Mouse (Mus musculus): ENCODE results near the gene Spag16. TPM values are rescaled to one million over a fixed set of nuclear protein-coding genes. Genes with fewer than 3 reads are reported as not detected.
"Not testable (repeated sequence)": the region's sequence is repeated elsewhere in the genome, so short reads cannot be mapped to it uniquely, and the experiment has no call there.

The Spag16 gene
- 1 to 10 TPM in 1 of 2 experiments, under 1 TPM in 1; 0.66 to 1.4 TPM for total RNA-seq (2021)

DNA sequence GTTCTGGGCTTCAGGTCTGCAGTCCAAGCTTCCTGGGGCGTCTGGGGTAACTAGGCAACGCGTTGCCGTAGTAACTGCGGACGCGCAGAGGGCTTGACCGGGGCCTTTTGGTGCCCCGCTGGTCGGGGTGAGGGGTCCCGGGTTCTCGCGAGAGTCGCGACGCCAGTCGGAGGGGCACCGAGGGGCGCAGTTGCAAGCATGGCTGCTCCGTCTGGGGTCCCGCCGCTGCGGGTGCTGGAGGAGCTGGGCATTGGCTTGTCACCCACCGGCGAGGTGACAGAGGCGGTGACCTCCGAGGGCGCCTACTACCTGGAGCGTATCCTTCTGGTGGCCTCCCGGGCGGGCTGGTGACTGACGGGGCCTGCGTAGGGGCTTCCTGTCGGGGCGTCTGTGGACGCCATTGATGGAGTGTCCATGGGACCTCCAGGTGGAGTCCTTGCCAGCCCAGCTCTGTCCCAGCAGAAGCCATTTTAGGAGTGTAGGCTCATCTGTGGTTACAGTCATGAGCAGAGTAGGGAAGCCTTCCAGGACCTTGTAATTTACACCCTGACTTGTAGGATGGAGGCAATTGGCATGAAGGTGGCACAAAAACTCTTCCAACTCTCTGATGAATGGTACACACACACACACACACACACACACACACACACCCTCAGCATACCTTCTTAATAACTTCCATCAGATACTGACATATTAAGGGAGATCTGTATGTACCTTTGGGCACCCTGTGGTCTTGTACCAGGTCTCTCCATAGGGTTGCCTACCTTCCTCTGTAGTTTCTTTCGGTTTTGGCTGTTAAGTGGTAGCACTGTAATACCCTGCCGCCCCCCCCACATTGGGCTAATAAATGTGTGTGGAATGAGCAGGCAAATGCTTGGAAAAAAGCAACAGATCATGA lies at the start of gene Spag16:
Spag16 (plus strand) TSS at position 165 of the 898 bp plus-strand sequence.
- intact Hi-C loops (cut with DNase I) = no loop called here
- peak; percentile 5 to 7 for DNase-seq (ENCODE audit: low spot score in 2 of 2)

DNA sequence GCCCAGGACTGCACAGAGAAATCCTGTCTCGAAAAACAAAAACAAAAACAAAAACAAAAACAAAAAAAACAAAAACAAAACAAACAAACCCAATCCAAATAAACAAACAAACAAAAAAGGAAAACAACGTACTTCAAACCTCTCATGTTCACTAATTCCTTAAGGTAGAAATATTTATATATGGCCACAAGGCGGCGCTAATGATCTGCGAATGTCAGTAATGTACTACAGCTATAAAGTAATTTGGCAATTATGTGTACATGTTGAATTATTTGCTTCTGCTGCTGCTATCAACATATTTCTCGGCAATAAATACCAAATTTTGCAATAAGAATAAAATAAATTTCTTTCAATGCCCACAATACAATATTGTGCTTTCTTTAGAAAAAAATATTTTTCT lies 41.6 kb upstream of the Spag16 start:
- intact Hi-C loops (cut with DNase I) = loop anchor here (5.0 kb wide), 1 partner anchor 1722 kb away; no protein-coding TSS in a partner anchor
- DNase-seq (ENCODE audit: low spot score in 2 of 2) = peak; percentile 69 to 70

DNA sequence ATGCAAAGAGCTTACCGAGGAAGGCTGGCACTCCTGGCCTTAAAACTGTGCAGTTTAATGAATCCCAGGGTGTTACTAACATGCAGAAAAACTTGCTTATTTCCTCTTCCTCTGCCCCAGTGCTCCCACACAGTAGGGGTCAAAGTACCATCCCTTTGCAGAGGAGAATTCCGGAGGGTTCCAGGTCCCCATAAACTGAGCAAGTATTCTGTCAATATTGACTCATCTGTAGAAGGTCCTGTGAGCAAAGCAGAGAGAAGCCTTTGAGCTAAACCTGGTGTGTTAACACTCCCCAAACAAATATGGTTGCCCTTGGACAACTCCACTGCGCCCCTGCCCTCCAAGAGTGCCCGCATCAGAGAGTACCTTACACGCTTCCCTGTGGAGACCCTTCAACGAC lies 40.1 kb upstream of the Spag16 start:
- intact Hi-C loops (cut with DNase I) = loop anchor here (5.0 kb wide), 1 partner anchor 1721 kb away; no protein-coding TSS in a partner anchor
- DNase-seq (ENCODE audit: low spot score in 2 of 2) = no peak

DNA sequence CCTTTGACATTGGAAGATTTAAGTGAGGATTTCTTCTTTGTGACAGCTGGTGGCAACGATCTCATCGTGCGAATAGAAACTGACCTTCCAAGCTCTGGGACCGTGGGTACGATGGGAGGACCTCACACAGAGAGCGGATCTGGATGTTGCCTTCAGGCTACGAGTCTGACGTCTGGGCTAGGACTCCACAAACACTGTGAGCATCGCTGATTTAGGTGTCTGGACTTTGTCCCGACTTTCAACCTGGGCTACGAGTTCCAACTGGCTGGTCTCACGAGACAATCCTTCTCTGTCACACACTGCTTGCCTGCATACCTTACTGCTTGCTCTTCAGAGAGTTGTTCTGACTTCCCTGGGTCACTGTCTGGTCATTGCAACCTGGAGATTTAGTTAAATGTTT lies 39.4 kb upstream of the Spag16 start:
- DNase-seq (ENCODE audit: low spot score in 2 of 2) = no peak
- intact Hi-C loops (cut with DNase I) = loop anchor here (5.0 kb wide), 1 partner anchor 1720 kb away; no protein-coding TSS in a partner anchor

DNA sequence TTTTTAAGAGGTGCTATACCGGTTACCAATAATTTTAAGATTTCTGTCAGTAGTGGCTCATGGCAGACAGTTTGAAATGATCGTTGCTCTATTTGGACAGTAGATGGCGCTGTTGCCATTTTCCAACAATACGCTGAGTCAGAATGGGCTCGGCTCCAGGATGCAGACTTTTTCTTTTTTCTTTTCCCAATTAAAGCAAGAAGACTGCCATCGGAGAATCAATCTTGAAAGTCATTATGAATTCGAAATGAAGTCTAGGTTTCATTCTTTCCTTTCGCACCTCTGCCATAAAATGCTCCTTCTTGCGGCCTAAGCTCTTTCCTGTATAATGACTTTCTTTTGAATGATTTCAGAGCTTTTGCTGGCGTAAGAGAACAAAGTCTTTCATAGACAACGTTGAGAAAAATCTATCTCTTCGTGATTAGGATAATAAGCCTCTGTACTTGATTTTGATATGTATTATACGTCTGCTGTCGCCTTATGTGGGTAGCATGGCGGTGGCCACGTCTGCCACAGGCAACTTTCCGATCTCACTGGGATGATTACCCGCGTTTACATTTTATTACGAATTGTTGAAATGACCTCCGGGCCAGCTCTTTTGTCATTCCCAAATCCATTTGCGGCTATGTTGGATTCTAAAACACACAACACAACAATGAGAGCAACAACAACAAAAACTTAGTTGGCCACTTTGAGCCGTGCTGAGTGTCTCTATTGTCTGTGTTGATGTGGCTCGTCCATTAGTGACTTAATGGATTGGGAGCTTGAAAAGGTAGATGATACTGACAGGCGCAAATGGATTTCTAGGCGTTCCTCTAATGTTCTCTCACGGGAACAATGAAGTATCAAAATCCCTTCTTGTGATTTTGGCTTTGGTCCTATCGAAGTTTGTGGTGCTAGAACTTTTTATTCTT lies 36.2 kb upstream of the Spag16 start:
- peak; percentile 76 to 83 for DNase-seq (ENCODE audit: low spot score in 2 of 2)
- intact Hi-C loops (cut with DNase I) = loop anchor here (10.0 kb wide), 2 partner anchors 474 to 1504 kb away; no protein-coding TSS in a partner anchor

DNA sequence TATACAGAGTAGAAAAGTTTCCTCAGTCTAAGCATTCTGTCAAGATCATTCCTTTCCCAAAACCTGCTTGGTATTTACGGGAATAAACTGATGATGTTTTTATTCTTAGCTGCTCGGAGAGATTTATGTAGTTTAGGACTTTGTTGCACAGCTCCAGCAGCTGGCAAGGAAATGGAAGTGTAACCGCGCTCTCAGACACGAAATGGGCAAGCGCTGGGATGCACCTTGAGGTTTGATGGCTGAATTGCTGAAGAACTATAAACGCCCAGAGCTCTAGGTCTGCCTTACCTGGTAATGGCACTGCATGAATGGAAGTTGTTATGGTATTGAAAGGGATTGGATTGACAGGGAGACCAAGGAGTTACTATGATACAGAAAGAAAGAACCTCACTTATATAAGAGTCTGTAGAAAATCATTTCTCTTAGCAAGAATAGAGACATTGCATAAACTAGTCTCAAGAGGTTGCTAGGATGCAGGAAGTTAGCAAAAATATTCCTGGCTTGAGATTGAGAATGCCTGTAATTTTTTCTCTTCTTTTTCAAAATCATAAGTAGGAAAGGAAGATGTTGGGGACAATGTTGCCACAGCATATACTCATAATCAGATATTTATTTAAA lies 27.7 kb upstream of the Spag16 start:
- peak; percentile 12 to 43 for DNase-seq (ENCODE audit: low spot score in 2 of 2)
- intact Hi-C loops (cut with DNase I) = loop anchor here (10.0 kb wide), 2 partner anchors 466 to 1496 kb away; no protein-coding TSS in a partner anchor

DNA sequence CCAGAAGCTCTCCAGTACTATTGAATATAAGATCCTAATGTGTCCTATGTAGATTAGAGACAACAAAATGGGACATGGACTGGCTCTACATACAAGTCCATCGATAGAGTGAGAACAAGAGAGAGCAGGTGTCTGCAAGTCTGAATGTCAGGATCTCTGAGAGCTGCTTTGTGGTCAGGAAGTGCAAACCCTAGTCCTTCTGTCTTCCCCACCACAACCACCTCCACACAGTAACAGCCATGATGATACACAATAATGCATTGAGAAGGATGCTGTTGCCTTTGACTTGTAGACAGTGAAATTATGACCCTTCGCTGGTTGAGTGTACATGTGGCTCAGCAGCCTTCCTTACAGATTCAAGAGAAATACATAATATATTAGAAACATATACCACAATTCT lies 16.6 kb upstream of the Spag16 start:
- DNase-seq (ENCODE audit: low spot score in 2 of 2) = no peak
- intact Hi-C loops (cut with DNase I) = no loop called here

DNA sequence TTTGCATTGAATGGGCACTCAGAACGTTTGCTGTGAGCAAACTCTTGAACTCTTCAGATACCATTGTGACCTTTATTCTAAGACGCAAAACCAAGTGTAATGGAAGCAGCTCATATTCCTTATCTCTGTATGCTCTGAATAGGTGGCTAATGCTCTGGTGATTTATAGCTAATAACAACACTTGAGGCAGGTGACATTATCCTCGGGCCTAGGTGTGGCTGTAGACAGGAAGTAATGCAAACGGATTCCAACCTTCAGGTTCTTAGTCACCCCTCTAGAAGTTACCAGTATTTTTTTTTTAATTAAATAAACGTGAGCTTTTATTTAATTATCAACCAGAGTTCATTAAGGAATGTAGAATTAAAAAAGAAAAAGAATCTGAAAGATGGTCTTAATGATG lies 1.1 kb upstream of the Spag16 start:
- DNase-seq (ENCODE audit: low spot score in 2 of 2); intact Hi-C loops (cut with DNase I): not testable (repeated sequence)

DNA sequence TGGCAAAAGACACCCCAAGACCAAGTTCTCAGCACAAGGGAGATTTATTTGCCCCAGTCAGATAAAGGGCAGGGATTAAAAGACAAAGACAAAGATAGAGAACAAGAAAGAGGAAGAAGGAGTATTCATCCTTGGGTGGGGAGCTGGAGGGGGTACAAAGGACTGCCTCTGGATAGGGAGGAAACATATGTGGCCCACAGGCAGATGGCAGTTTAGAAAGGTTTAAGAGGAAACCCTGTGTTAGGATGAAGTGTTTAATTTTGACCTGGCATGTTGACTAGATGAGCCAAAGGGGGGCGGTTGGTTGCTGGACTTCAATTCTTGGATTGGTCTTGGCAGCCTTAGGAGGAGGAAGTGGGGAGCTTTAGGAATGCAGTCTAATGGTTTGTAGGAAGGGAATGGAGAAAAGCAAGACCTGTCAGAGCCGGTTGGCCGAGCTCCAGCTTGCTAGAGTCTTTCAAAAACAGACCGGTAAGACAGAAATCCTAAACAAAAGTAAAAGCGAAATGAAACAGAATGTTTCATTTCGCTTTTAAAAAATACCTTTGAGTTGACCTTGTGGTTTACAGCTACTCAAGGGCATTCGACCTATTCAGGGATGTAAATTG lies 2.2 kb downstream of the Spag16 start:
- intact Hi-C loops (cut with DNase I) = no loop called here
- DNase-seq (ENCODE audit: low spot score in 2 of 2) = no peak

DNA sequence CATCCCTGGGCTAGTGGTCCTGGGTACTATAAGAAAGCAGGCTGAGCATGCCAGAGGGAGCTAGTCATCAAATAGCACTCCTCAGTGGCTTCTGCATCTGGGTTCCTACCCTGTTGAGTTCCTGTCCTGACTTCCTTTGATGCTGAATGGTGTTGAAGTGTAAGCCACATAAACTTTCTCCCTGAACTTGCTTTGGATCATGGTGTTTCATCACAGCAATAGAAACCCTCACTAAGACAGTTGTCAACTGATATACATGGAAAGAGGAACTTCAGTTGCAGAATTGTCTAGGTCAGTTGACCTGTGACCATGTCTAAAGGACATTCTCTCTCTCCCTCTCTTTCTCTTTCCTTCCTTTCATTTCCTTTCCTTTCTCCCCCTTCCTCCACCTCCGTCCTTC lies 3.8 kb downstream of the Spag16 start:
- DNase-seq (ENCODE audit: low spot score in 2 of 2) = no peak
- intact Hi-C loops (cut with DNase I) = no loop called here

DNA sequence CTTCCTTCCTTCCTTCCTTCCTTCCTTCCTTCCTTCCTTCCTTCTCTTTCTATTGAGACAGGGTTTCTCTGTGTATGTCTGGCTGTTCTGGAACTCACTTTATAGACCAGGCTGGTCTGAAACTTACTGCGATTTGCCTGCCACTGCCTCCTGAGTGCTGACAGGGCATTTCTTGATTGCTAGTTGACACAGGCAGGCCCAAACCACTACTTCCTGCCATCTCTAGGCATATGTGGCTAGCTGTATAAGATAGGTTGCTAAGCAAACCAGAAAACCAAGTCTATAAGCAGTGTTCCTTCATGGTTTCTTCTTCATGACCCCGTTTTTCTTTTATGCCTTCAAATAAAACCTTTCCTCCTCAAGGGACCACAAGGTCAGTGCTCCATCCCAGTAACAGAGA lies 4.2 kb downstream of the Spag16 start:
- no peak for DNase-seq (ENCODE audit: low spot score in 2 of 2)
- intact Hi-C loops (cut with DNase I) = no loop called here

DNA sequence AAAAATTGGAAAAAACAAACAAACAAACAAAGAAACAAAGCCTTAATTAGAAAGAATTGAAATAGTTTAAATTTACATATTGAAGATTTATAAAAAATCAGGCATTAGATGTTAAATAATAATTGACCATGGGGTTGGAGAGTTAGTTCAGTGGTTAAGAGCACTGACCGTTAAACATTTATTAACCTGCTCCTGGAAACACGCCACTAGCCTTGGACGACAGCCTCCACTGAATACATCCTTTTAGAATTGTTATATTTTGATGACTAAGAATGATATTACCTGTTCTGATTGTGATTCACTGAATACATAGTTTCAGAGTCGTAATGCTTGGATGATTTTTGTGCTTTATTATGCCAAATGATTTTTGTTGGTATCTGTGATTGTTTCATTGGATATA lies 6.7 kb downstream of the Spag16 start:
- intact Hi-C loops (cut with DNase I); DNase-seq (ENCODE audit: low spot score in 2 of 2): not testable (repeated sequence)

DNA sequence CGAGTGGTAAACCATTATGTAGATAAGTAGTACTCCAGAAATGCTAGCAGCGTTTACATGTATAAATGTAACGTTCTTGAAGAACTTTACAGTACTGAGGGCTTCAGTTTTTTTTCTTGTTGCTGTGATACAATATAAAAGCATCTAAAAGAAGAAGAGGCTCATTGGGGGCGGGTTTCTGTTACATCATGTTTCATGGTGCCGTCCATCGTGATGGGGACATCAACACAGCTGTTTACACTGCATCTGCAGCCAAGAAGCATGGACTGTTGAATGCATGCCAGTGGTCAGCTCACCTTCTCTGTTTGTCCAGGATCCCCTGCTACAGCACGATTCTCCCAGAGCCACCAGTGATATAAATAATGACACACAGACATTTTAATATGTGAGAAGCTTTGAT lies 26.7 kb downstream of the Spag16 start:
- intact Hi-C loops (cut with DNase I) = no loop called here
- DNase-seq (ENCODE audit: low spot score in 2 of 2) = peak in 1 of 2 experiments; percentile 4

DNA sequence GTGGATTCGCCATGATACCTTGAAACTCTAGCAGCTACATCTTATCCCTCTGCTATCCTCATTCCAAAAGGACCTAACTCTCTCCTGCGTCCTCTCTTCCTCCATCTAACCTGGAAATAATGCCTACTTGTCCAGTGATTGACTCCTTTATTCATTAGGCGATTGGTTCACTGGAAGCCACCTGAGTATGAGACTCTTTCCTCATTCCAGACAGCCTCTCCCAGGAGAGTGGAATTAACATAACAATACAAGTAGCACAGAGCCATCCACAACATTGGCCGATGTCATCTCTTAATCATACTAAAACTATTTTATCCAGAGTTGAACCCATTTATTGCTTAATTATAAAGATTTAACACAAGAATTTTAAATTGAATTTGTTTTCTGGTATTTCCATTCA lies 41.0 kb downstream of the Spag16 start:
- DNase-seq (ENCODE audit: low spot score in 2 of 2) = no peak
- intact Hi-C loops (cut with DNase I) = no loop called here

DNA sequence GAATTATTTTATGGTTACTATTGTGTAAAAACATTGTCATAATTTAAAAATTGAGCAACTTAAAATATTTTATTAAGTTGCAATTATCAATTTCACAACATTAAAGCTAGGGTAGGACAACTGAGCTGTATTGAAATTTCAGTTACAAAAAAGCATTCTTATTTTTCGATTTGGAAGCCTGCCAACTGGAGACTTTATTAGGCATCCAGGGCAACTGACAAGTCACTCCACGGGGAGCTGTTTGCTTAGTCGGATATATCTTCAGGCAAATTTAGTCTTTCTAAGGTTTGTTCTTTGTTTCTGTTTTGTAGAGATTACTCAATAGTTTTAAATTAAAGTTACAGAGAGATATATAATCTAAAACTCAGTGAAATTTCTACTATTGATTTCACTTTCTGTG lies 129.8 kb downstream of the Spag16 start:
- no peak for DNase-seq (ENCODE audit: low spot score in 2 of 2)
- intact Hi-C loops (cut with DNase I) = no loop called here

DNA sequence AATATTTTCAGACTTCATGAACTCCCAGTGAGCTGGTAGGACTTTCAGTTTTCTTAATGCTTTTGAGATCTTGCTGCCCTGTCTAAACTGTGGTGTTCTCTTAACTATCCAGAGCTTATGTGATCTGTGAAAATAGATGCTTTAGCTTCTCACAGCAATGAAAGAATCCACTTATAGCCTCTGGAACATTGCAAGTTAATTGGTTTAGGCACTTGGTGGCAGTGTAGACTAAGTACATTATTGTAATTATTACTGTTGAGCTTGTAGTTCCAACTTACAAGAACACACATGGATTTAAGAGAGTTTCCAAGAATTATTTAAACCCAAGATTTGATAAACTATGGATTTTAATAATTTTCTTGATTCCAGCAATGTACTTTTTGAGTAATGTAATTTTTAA lies 170.1 kb downstream of the Spag16 start:
- peak; percentile 6 to 18 for DNase-seq (ENCODE audit: low spot score in 2 of 2)
- intact Hi-C loops (cut with DNase I) = no loop called here

DNA sequence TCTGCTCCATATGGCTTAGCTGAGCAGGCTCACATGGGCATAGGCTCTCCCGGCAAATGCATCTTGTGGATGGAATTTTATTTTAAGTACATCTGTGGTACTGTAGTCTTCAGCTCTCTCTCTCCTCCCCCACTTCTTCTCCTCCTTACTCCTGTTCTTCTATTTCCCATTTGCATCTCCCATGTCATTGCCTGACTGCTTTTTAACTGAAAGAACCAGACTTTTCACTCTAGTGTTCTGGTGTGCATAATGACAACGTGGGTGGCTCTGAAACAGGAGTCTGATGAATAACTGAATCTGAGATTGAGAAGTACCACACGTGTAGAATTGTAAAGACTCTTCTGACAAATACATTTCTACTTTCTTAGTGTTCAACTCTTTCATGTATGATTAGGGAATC lies 186.2 kb downstream of the Spag16 start:
- intact Hi-C loops (cut with DNase I) = no loop called here
- DNase-seq (ENCODE audit: low spot score in 2 of 2) = peak; percentile 3 to 80

DNA sequence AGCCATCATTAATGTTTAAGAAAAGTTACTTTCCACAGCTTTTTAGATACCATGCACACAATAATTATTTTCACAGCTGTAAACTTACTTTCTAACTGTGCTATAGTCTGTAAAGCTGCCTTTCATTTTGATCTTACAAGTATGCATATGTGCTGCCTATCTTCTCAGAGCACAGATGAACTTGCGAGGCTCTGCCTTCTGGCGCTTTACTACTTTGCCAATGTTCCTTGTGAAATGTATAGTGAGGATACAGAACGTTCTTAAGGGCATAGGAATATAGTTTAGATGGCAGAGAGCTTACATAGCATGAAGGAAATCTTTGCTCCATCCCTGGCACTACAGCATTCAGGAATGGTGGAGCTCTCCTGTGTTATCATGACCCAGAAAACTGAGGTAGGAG lies 210.6 kb downstream of the Spag16 start:
- intact Hi-C loops (cut with DNase I) = no loop called here
- no peak for DNase-seq (ENCODE audit: low spot score in 2 of 2)

DNA sequence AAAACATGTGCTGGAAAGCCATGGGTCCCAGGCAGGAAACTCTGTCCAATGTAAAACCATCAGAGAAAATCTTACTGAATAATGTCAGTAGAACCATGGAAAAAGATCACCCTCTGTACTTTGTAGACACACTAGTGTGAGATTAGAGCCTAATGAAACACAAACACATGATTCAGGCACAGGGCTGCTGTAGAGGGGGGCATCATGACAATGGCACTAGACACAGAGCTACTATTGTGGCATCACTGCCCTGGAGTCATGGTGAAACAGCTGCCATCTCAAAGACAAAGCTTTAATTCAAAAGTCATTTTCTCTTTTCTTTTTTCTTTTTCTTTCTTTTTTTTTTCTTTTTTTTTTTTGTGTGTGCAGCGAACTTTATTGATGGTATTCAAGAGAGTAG lies 240.6 kb downstream of the Spag16 start:
- no peak for DNase-seq (ENCODE audit: low spot score in 2 of 2)
- intact Hi-C loops (cut with DNase I) = no loop called here
